ENCODE assay signal across 26 mouse cellular contexts in the genomic region with DNA sequence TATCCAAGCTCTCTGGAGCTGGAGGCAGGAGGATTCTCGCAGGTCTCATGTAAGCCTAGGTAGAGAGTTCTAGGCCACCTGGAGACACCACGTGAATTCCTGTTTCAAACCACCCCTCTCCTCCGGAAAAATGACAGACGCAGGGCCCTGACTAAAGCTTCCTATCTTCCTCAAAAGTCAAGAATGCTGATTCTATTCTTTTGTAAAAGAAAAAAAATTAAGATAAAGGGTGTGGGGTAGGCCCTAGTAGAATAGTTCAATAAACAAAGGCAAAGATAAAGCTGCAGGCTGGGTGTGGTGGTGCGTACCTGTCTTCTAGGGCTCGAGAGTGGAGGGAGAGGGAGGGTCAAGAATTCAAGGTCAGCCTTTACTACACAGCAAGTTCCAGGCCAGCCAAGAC. TPM values are rescaled to one million over a fixed set of nuclear protein-coding genes. Genes with fewer than 3 reads are reported as not detected.
DNase-seq lines count a peak whose midpoint lies in the region; ATAC-seq and TF ChIP-seq lines count a peak whose summit lies in the region.
"Had no signal": no experiment of that assay in that cellular context is flagged by ENCODE, and none has a peak within 500 bp of the region (broad histone marks: within the 10 kb centered on the region; RNA-seq: fewer than 3 reads in every experiment).

No protein-coding gene starts in this region.

- no peak for ATAC-seq in heart, embryonic 13.5 days (ENCODE audit: extremely low read depth, insufficient number of reproducible peaks, low FRiP score, low TSS enrichment)
- ATAC-seq in embryonic facial prominence, embryonic 12.5 days (ENCODE audit: insufficient number of reproducible peaks, insufficient read depth, low FRiP score, low TSS enrichment), result no peak
- ATAC-seq in midbrain, embryonic 16.5 days, result no peak
- ATAC-seq: forebrain, embryonic 15.5 days; hindbrain, embryonic 16.5 days had no signal

- H3K9ac ChIP-seq in heart, embryonic 13.5 days, result 0 out of 2 replicates have a peak overlapping the region, but pooled peaks have one; percentile 47
- no peak overlapping the region for H3K9ac ChIP-seq in heart, adult 2 months (ENCODE audit: low read depth, low read length)
- 0 out of 2 replicates have a peak overlapping the region, but pooled peaks have one; percentile 41 for H3K9ac ChIP-seq in ES-Bruce4 (ENCODE audit: low read depth, poor library complexity, severe bottlenecking)
- H3K9ac ChIP-seq in embryonic facial prominence, embryonic 12.5 days, result peak overlapping the region; percentile 25; the same call in 1 of the 2 replicates
- no peak overlapping the region for H3K9ac ChIP-seq in midbrain, embryonic 16.5 days (ENCODE audit: low read depth, low read length)
- H3K9ac ChIP-seq: embryonic facial prominence, embryonic 13.5 days; forebrain, embryonic 12.5 days; forebrain, embryonic 15.5 days; hindbrain, embryonic 13.5 days; intestine, embryonic 15.5 days had no signal

- no peaks in the 10 kb centered on the region for H3K36me3 ChIP-seq in heart, embryonic 13.5 days
- H3K36me3 ChIP-seq in heart, adult 2 months (ENCODE audit: control insufficient read depth, insufficient read depth, low read length), result no peaks in the 10 kb centered on the region
- no peaks in the 10 kb centered on the region for H3K36me3 ChIP-seq in ES-Bruce4 (ENCODE audit: control insufficient read depth, insufficient read depth, low read length, poor library complexity, severe bottlenecking)
- no peaks in the 10 kb centered on the region for H3K36me3 ChIP-seq in embryonic facial prominence, embryonic 12.5 days
- no peaks in the 10 kb centered on the region for H3K36me3 ChIP-seq in midbrain, embryonic 16.5 days (ENCODE audit: control insufficient read depth, insufficient read depth, low read length)
- H3K36me3 ChIP-seq: embryonic facial prominence, embryonic 13.5 days; forebrain, embryonic 12.5 days; forebrain, embryonic 15.5 days; hindbrain, embryonic 10.5 days; hindbrain, embryonic 13.5 days; intestine, embryonic 15.5 days had no signal

- no peaks in the 10 kb centered on the region for H3K79me2 ChIP-seq in heart, adult 2 months (replicated peaks; ENCODE audit: control insufficient read depth, insufficient read depth, low read length)

- H3K4me1 ChIP-seq in heart, embryonic 13.5 days, result peaks cover 25% of the 10 kb centered on the region
- peaks cover 10% of the 10 kb centered on the region for H3K4me1 ChIP-seq in heart, adult 2 months (ENCODE audit: control insufficient read depth, insufficient read depth, low read length)
- peaks cover 22% of the 10 kb centered on the region for H3K4me1 ChIP-seq in ES-Bruce4 (ENCODE audit: control insufficient read depth, insufficient read depth, low read length)
- peaks cover 6% of the 10 kb centered on the region; the same call in 1 of the 2 replicates for H3K4me1 ChIP-seq in embryonic facial prominence, embryonic 12.5 days
- no peaks in the 10 kb centered on the region for H3K4me1 ChIP-seq in midbrain, embryonic 16.5 days (ENCODE audit: control insufficient read depth, insufficient read depth, low read length)
- H3K4me1 ChIP-seq: forebrain, embryonic 15.5 days had no signal

- no peak overlapping the region for H3K4me3 ChIP-seq in heart, embryonic 13.5 days
- no peak overlapping the region for H3K4me3 ChIP-seq in heart, adult 2 months
- no peak overlapping the region for H3K4me3 ChIP-seq in ES-Bruce4 (ENCODE audit: low read depth, low read length)
- H3K4me3 ChIP-seq in embryonic facial prominence, embryonic 12.5 days, result no peak overlapping the region
- H3K4me3 ChIP-seq in midbrain, embryonic 16.5 days (ENCODE audit: low read depth, low read length), result no peak overlapping the region
- H3K4me3 ChIP-seq: embryonic facial prominence, embryonic 13.5 days; erythroblast, embryonic 14.5 days; forebrain, embryonic 12.5 days; forebrain, embryonic 15.5 days; hindbrain, embryonic 10.5 days; hindbrain, embryonic 13.5 days; intestine, embryonic 15.5 days had no signal

- no peak overlapping the region for H3K27ac ChIP-seq in heart, embryonic 13.5 days (replicated peaks)
- H3K27ac ChIP-seq in heart, adult 2 months, result no peak overlapping the region
- peak overlapping the region; percentile 61 for H3K27ac ChIP-seq in ES-Bruce4 (ENCODE audit: insufficient read depth, low read length)
- H3K27ac ChIP-seq in embryonic facial prominence, embryonic 12.5 days, result no peak overlapping the region
- no peak overlapping the region for H3K27ac ChIP-seq in midbrain, embryonic 16.5 days (ENCODE audit: low read length)
- H3K27ac ChIP-seq: embryonic facial prominence, embryonic 13.5 days; forebrain, embryonic 12.5 days; forebrain, embryonic 15.5 days; hindbrain, embryonic 10.5 days; hindbrain, embryonic 13.5 days; intestine, embryonic 15.5 days had no signal

- H3K27me3 ChIP-seq in heart, embryonic 13.5 days (replicated peaks), result no peaks in the 10 kb centered on the region; the same call in 1 of the 2 replicates
- no peaks in the 10 kb centered on the region for H3K27me3 ChIP-seq in heart, adult 2 months (ENCODE audit: control insufficient read depth, insufficient read depth, low read length)
- no peaks in the 10 kb centered on the region for H3K27me3 ChIP-seq in ES-Bruce4 (ENCODE audit: control insufficient read depth, insufficient read depth, low read length, poor library complexity, severe bottlenecking)
- 0 out of 2 replicates have a peak, but pooled peaks cover 3% of the 10 kb centered on the region for H3K27me3 ChIP-seq in embryonic facial prominence, embryonic 12.5 days
- no peaks in the 10 kb centered on the region for H3K27me3 ChIP-seq in midbrain, embryonic 16.5 days (ENCODE audit: control insufficient read depth, insufficient read depth, low read depth, low read length)
- H3K27me3 ChIP-seq: embryonic facial prominence, embryonic 13.5 days; forebrain, embryonic 15.5 days; intestine, embryonic 15.5 days had no signal

- H3K9me3 ChIP-seq in heart, embryonic 13.5 days, result no peaks in the 10 kb centered on the region
- H3K9me3 ChIP-seq in ES-Bruce4 (replicated peaks; ENCODE audit: control insufficient read depth, insufficient read depth, low read length, poor library complexity, severe bottlenecking), result no peaks in the 10 kb centered on the region
- H3K9me3 ChIP-seq in embryonic facial prominence, embryonic 12.5 days, result no peaks in the 10 kb centered on the region
- no peaks in the 10 kb centered on the region for H3K9me3 ChIP-seq in midbrain, embryonic 16.5 days (replicated peaks; ENCODE audit: control insufficient read depth, low read length, poor library complexity, severe bottlenecking)
- H3K9me3 ChIP-seq: embryonic facial prominence, embryonic 13.5 days; forebrain, embryonic 12.5 days; forebrain, embryonic 15.5 days; hindbrain, embryonic 10.5 days; hindbrain, embryonic 13.5 days; intestine, embryonic 15.5 days had no signal

- WGBS in heart, embryonic 13.5 days, result 72% methylated on average over 6 of the region's 6 CpGs
- WGBS in heart, adult 2 months, result 78% methylated on average over 6 of the region's 6 CpGs
- WGBS in embryonic facial prominence, embryonic 12.5 days, result 71% methylated on average over 6 of the region's 6 CpGs
- 81% methylated on average over 6 of the region's 6 CpGs for WGBS in midbrain, embryonic 16.5 days

- TF ChIP-seq EP300 in heart, adult 2 months (IDR thresholded peaks at IDR 0.05; ENCODE audit: insufficient read depth, low read depth, low read length), result no peak
- TF ChIP-seq EP300 in ES-Bruce4 (IDR thresholded peaks at IDR 0.05; ENCODE audit: insufficient read depth, low read depth, low read length), result peak; percentile 76; the same call in 1 of the 2 replicates

- TF ChIP-seq CTCF in heart, adult 2 months (IDR thresholded peaks at IDR 0.05), result no peak
- no peak for TF ChIP-seq CTCF in ES-Bruce4 (IDR thresholded peaks at IDR 0.05; ENCODE audit: low read depth, low read length)

- TF ChIP-seq POLR2A in heart, adult 2 months (IDR thresholded peaks at IDR 0.05; ENCODE audit: insufficient read depth, low read depth, low read length), result no peak
- no peak for TF ChIP-seq POLR2A in ES-Bruce4 (IDR thresholded peaks at IDR 0.05; ENCODE audit: insufficient read depth, low read length)

- intact Hi-C loops in heart, adult 2 months (cut with DNase I), result no loop called here

- H3K4me2 ChIP-seq in heart, embryonic 13.5 days, result no peak overlapping the region
- no peak overlapping the region for H3K4me2 ChIP-seq in embryonic facial prominence, embryonic 12.5 days (replicated peaks)
- no peak overlapping the region for H3K4me2 ChIP-seq in midbrain, embryonic 16.5 days (ENCODE audit: low read length)
- H3K4me2 ChIP-seq: embryonic facial prominence, embryonic 13.5 days; forebrain, embryonic 12.5 days; forebrain, embryonic 15.5 days; hindbrain, embryonic 13.5 days; intestine, embryonic 15.5 days had no signal

- no peak for DNase-seq in heart, adult 2 months
- DNase-seq in R1 (ENCODE audit: low read depth, low spot score), result peak; percentile 86
- no peak for DNase-seq in kidney, adult 9 months
- no peak for DNase-seq in layer of hippocampus, postnatal 36 days
- DNase-seq: adrenal gland, postnatal 10 days; adrenal gland, postnatal 36 days; B cell, adult 2 months; cerebellum, adult 18-20 months; cerebellum, adult 9-10 months; cerebellum, postnatal 14 days; gastrocnemius, postnatal 10 days; heart, postnatal 36 days; kidney, adult 11 months had no signal

RNA-seq across cellular contexts. Expression of gene Pmepa1, which starts 8.4 kb away (rescaled TPM):
- 3.4 TPM in 2 replicates for polyA plus RNA-seq in heart, embryonic 13.5 days (2015; fragmentation: Nextera tagmentation; extraction: Ambion mirVana)
- 10 to 100 TPM; 28.4 to 31.4 TPM for total RNA-seq in heart, adult 2 months (2021)
- polyA plus RNA-seq in heart, adult 2 months (2012; rRNA removed), result 37.4 and 41.7 TPM in 2 replicates
- polyA plus RNA-seq in ES-Bruce4 (2011; ENCODE audit: insufficient read depth, insufficient read length, low read depth, missing spikeins), result 25.1 and 28.5 TPM in 2 replicates
- polyA plus RNA-seq in embryonic facial prominence, embryonic 12.5 days (2016; fragmentation: Nextera tagmentation; extraction: Ambion mirVana), result 5.8 and 6.7 TPM in 2 replicates
- polyA plus RNA-seq in midbrain, embryonic 16.5 days (2015; fragmentation: Nextera tagmentation; extraction: Ambion mirVana), result 3.4 and 4.5 TPM in 2 replicates
- total RNA-seq in layer of hippocampus, postnatal 36 days (2021), result 10 to 100 TPM; 20.3 to 23.2 TPM
- total RNA-seq: MEL had no signal

Comparison
In these comparisons a context has a peak if more than half of its experiments do, and no peak if none do; other contexts are left out.
1. H3K9ac ChIP-seq: peak in heart, embryonic 13.5 days (single experiment), ES-Bruce4 (single experiment) and embryonic facial prominence, embryonic 12.5 days (single experiment); none in heart, adult 2 months (single experiment) and midbrain, embryonic 16.5 days (single experiment).